Mouse (Mus musculus): ENCODE data around the gene Zfp110.
A peak's percentile ranks its signal among the peaks of the same experiment; 100 is the strongest.

Zfp110 gene

DNA sequence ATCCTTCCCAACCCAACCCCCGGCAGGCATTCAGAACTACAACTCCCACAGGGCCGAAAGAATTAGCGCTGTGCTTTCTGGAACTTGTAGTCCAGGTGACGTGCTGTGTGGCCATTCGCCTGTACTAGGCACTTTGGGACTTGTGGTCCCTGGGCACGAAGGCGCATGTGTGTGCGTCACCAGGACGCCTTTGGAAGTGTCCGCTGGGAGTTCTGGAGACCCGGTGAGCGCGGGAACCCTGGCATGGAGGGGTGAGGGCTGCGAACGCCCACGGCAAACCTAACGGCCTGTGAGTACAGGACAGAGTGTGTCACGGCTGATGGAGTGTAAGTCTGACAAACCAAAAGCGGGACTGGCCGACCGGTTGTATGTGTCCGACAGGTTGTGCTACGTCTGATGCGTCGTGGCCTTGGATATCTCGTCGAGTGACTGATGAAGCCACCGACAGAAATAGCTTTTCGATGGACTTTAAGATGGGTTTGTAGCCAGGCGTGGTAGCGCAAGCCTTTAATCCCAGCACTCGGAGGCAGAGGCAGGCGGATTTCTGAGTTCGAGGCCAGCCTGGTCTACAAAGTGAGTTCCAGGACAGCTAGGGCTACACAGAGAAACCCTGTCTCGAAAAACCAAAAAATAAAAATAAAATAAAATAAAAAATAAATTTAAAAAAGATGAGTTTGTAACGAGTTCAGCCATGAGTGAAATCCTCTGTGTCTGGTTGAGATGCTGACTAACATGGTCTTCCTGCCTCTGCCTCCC, 63.3 kb downstream of the Zfp110 start, which contains the start of gene Zscan22:
Gene Zscan22 (plus strand): TSS at position 161 of the 756 bp plus-strand sequence.
- DNase-seq (ENCODE audit: low spot score in 2 of 2), result peak; percentile 70 to 78

All from thymus, postnatal 10 days (tissue).